Mouse (Mus musculus): Measurements from ENCODE around the gene Lrp1. TPM values are rescaled to one million over a fixed set of nuclear protein-coding genes. Genes with fewer than 3 reads are reported as not detected.
A peak's percentile ranks its signal among the peaks of the same experiment; 100 is the strongest.

Lrp1 gene
- polyA plus RNA-seq, 1 experiment from 2014 or later: 34.6 TPM

- 0 out of 2 replicates have a peak overlapping the region, but pooled peaks have one; percentile 5 for H3K9ac ChIP-seq (ENCODE audit: low read depth, low read length)
- no peak overlapping the region for H3K4me3 ChIP-seq (ENCODE audit: low read depth, low read length)
- H3K4me2 ChIP-seq: peak overlapping the region; percentile 3
- no peaks in the 10 kb centered on the region for H3K9me3 ChIP-seq (replicated peaks; ENCODE audit: control insufficient read depth, low read length)
- peak overlapping the region; percentile 77 for H3K27ac ChIP-seq (ENCODE audit: low read depth, low read length)
- H3K4me1 ChIP-seq (ENCODE audit: control insufficient read depth, insufficient read depth, low read length): peaks cover 50% of the 10 kb centered on the region
- WGBS (ENCODE audit: insufficient replicate concordance): 28% methylated on average over 12 of the region's 12 CpGs
- no peaks in the 10 kb centered on the region for H3K27me3 ChIP-seq (ENCODE audit: control insufficient read depth, insufficient read depth, low read length)
- peaks cover 14% of the 10 kb centered on the region for H3K36me3 ChIP-seq (ENCODE audit: control insufficient read depth, insufficient read depth, low read length)
- no peak for ATAC-seq (replicated peaks; ENCODE audit: insufficient number of reproducible peaks, low FRiP score, low TSS enrichment)
Observed at GRCm38 (mm10) chr10:127614236-127615033, 6.5 kb downstream of the Lrp1 start.

GRCm38 (mm10) chr10:127612079-127612775, 8.7 kb downstream of the Lrp1 start:
- H3K4me2 ChIP-seq: no peak overlapping the region
- H3K36me3 ChIP-seq (ENCODE audit: control insufficient read depth, insufficient read depth, low read length): peaks cover 17% of the 10 kb centered on the region
- H3K4me3 ChIP-seq (ENCODE audit: low read depth, low read length): no peak overlapping the region
- 59% methylated on average over 14 of the region's 14 CpGs for WGBS (ENCODE audit: insufficient replicate concordance)
- no peak overlapping the region for H3K9ac ChIP-seq (ENCODE audit: low read depth, low read length)
- peaks cover 37% of the 10 kb centered on the region for H3K4me1 ChIP-seq (ENCODE audit: control insufficient read depth, insufficient read depth, low read length)
- H3K27me3 ChIP-seq (ENCODE audit: control insufficient read depth, insufficient read depth, low read length): no peaks in the 10 kb centered on the region
- ATAC-seq (replicated peaks; ENCODE audit: insufficient number of reproducible peaks, low FRiP score, low TSS enrichment): no peak
- no peaks in the 10 kb centered on the region for H3K9me3 ChIP-seq (replicated peaks; ENCODE audit: control insufficient read depth, low read length)
- no peak overlapping the region for H3K27ac ChIP-seq (ENCODE audit: low read depth, low read length)

GRCm38 (mm10) chr10:127610066-127610415, 10.9 kb downstream of the Lrp1 start:
- no peak for ATAC-seq (replicated peaks; ENCODE audit: insufficient number of reproducible peaks, low FRiP score, low TSS enrichment)
- no peak overlapping the region for H3K4me3 ChIP-seq (ENCODE audit: low read depth, low read length)
- no peak overlapping the region for H3K9ac ChIP-seq (ENCODE audit: low read depth, low read length)
- H3K4me1 ChIP-seq (ENCODE audit: control insufficient read depth, insufficient read depth, low read length): peaks cover 17% of the 10 kb centered on the region
- H3K4me2 ChIP-seq: no peak overlapping the region
- H3K9me3 ChIP-seq (replicated peaks; ENCODE audit: control insufficient read depth, low read length): no peaks in the 10 kb centered on the region
- peaks cover 21% of the 10 kb centered on the region for H3K36me3 ChIP-seq (ENCODE audit: control insufficient read depth, insufficient read depth, low read length)
- no peaks in the 10 kb centered on the region for H3K27me3 ChIP-seq (ENCODE audit: control insufficient read depth, insufficient read depth, low read length)
- no peak overlapping the region for H3K27ac ChIP-seq (ENCODE audit: low read depth, low read length)
- 78% methylated on average over 9 of the region's 9 CpGs for WGBS (ENCODE audit: insufficient replicate concordance)

GRCm38 (mm10) chr10:127609415-127610065, 11.4 kb downstream of the Lrp1 start:
- no peak overlapping the region for H3K4me3 ChIP-seq (ENCODE audit: low read depth, low read length)
- peaks cover 21% of the 10 kb centered on the region for H3K36me3 ChIP-seq (ENCODE audit: control insufficient read depth, insufficient read depth, low read length)
- no peak for ATAC-seq (replicated peaks; ENCODE audit: insufficient number of reproducible peaks, low FRiP score, low TSS enrichment)
- 64% methylated on average over 9 of the region's 9 CpGs for WGBS (ENCODE audit: insufficient replicate concordance)
- no peaks in the 10 kb centered on the region for H3K27me3 ChIP-seq (ENCODE audit: control insufficient read depth, insufficient read depth, low read length)
- peaks cover 17% of the 10 kb centered on the region for H3K4me1 ChIP-seq (ENCODE audit: control insufficient read depth, insufficient read depth, low read length)
- H3K4me2 ChIP-seq: no peak overlapping the region
- no peaks in the 10 kb centered on the region for H3K9me3 ChIP-seq (replicated peaks; ENCODE audit: control insufficient read depth, low read length)
- H3K9ac ChIP-seq (ENCODE audit: low read depth, low read length): no peak overlapping the region
- no peak overlapping the region for H3K27ac ChIP-seq (ENCODE audit: low read depth, low read length)

- no peaks in the 10 kb centered on the region for H3K27me3 ChIP-seq (ENCODE audit: control insufficient read depth, insufficient read depth, low read length)
- peaks cover 21% of the 10 kb centered on the region for H3K4me1 ChIP-seq (ENCODE audit: control insufficient read depth, insufficient read depth, low read length)
- no peak overlapping the region for H3K27ac ChIP-seq (ENCODE audit: low read depth, low read length)
- H3K36me3 ChIP-seq (ENCODE audit: control insufficient read depth, insufficient read depth, low read length): peaks cover 23% of the 10 kb centered on the region
- ATAC-seq (replicated peaks; ENCODE audit: insufficient number of reproducible peaks, low FRiP score, low TSS enrichment): no peak
- H3K9ac ChIP-seq (ENCODE audit: low read depth, low read length): no peak overlapping the region
- no peak overlapping the region for H3K4me3 ChIP-seq (ENCODE audit: low read depth, low read length)
- H3K9me3 ChIP-seq (replicated peaks; ENCODE audit: control insufficient read depth, low read length): no peaks in the 10 kb centered on the region
- no peak overlapping the region for H3K4me2 ChIP-seq
- WGBS (ENCODE audit: insufficient replicate concordance): 90% methylated on average over 7 of the region's 7 CpGs
Observed at GRCm38 (mm10) chr10:127607059-127607458, 13.9 kb downstream of the Lrp1 start.

- WGBS (ENCODE audit: insufficient replicate concordance): 89% methylated on average over 9 of the region's 9 CpGs
- H3K4me1 ChIP-seq (ENCODE audit: control insufficient read depth, insufficient read depth, low read length): peaks cover 24% of the 10 kb centered on the region
- H3K4me3 ChIP-seq (ENCODE audit: low read depth, low read length): no peak overlapping the region
- H3K36me3 ChIP-seq (ENCODE audit: control insufficient read depth, insufficient read depth, low read length): peaks cover 21% of the 10 kb centered on the region
- no peak for ATAC-seq (replicated peaks; ENCODE audit: insufficient number of reproducible peaks, low FRiP score, low TSS enrichment)
- no peaks in the 10 kb centered on the region for H3K27me3 ChIP-seq (ENCODE audit: control insufficient read depth, insufficient read depth, low read length)
- no peak overlapping the region for H3K4me2 ChIP-seq
- no peak overlapping the region for H3K27ac ChIP-seq (ENCODE audit: low read depth, low read length)
- H3K9ac ChIP-seq (ENCODE audit: low read depth, low read length): no peak overlapping the region
- H3K9me3 ChIP-seq (replicated peaks; ENCODE audit: control insufficient read depth, low read length): no peaks in the 10 kb centered on the region
Observed at GRCm38 (mm10) chr10:127605756-127606155, 15.2 kb downstream of the Lrp1 start.

- Histone ChIP-seq H3K4me3 (ENCODE audit: low read depth, low read length) (no peak overlapping the region), H3K4me1 (ENCODE audit: control insufficient read depth, insufficient read depth, low read length) (peaks cover 30% of the 10 kb centered on the region), H3K4me2 (no peak overlapping the region), H3K36me3 (ENCODE audit: control insufficient read depth, insufficient read depth, low read length) (peaks cover 20% of the 10 kb centered on the region), H3K9ac (ENCODE audit: low read depth, low read length) (no peak overlapping the region), H3K27me3 (ENCODE audit: control insufficient read depth, insufficient read depth, low read length) (no peaks in the 10 kb centered on the region), H3K9me3 (replicated peaks; ENCODE audit: control insufficient read depth, low read length) (no peaks in the 10 kb centered on the region), H3K27ac (ENCODE audit: low read depth, low read length) (no peak overlapping the region)
- ATAC-seq (replicated peaks; ENCODE audit: insufficient number of reproducible peaks, low FRiP score, low TSS enrichment): no peak
- WGBS (ENCODE audit: insufficient replicate concordance): 75% methylated on average over 8 of the region's 8 CpGs
Observed at GRCm38 (mm10) chr10:127605251-127605547, 15.7 kb downstream of the Lrp1 start.

GRCm38 (mm10) chr10:127604465-127605250, 16.3 kb downstream of the Lrp1 start:
- no peak for ATAC-seq (replicated peaks; ENCODE audit: insufficient number of reproducible peaks, low FRiP score, low TSS enrichment)
- no peak overlapping the region for H3K27ac ChIP-seq (ENCODE audit: low read depth, low read length)
- 41% methylated on average over 15 of the region's 15 CpGs for WGBS (ENCODE audit: insufficient replicate concordance)

More at GRCm38 (mm10) chr10:127604465-127605250, 16.3 kb downstream of the Lrp1 start:
- peaks cover 35% of the 10 kb centered on the region for H3K4me1 ChIP-seq (ENCODE audit: control insufficient read depth, insufficient read depth, low read length)
- H3K9me3 ChIP-seq (replicated peaks; ENCODE audit: control insufficient read depth, low read length): no peaks in the 10 kb centered on the region
- no peak overlapping the region for H3K4me2 ChIP-seq
- H3K4me3 ChIP-seq (ENCODE audit: low read depth, low read length): no peak overlapping the region
- no peaks in the 10 kb centered on the region for H3K27me3 ChIP-seq (ENCODE audit: control insufficient read depth, insufficient read depth, low read length)
- H3K9ac ChIP-seq (ENCODE audit: low read depth, low read length): no peak overlapping the region
- H3K36me3 ChIP-seq (ENCODE audit: control insufficient read depth, insufficient read depth, low read length): peaks cover 16% of the 10 kb centered on the region

All from heart, embryonic 11.5 days (tissue).